ENCODE assay signal across 1 mouse cellular context in genomic region chr14:75017877-75018825, GRCm38 (mm10).
TF ChIP-seq lines count a peak whose summit lies in the region.

No protein-coding gene starts in this region.

TF ChIP-seq in CH12.LX, 34 proteins besides CTCF, POLR2A, EP300 and RAD21 (continued from another document):
- TF ChIP-seq NELFE (IDR thresholded peaks at IDR 0.05; ENCODE audit: low read depth, low read length) (0 out of 2 replicates have a peak, but pooled peaks have one; percentile 15), SIN3A (IDR thresholded peaks at IDR 0.05; ENCODE audit: low read length) (peak; percentile 54; the same call in 1 of the 2 replicates), CHD2 (IDR thresholded peaks at IDR 0.05; ENCODE audit: low read length) (no peak), MEF2A (IDR thresholded peaks at IDR 0.05; ENCODE audit: borderline replicate concordance, low read depth, low read length) (peak; percentile 94), GABPA (IDR thresholded peaks at IDR 0.05; ENCODE audit: insufficient replicate concordance, low read depth, low read length) (no peak), NRF1 (IDR thresholded peaks at IDR 0.05; ENCODE audit: low read depth, low read length) (no peak), MAX (IDR thresholded peaks at IDR 0.05; ENCODE audit: low read length) (peak; percentile 50; the same call in 1 of the 2 replicates), BHLHE40 (IDR thresholded peaks at IDR 0.05; ENCODE audit: low read depth, low read length) (peak; percentile 64; the same call in 1 of the 2 replicates), ETS1 (conservative IDR thresholded peaks at IDR 0.05; ENCODE audit: low read depth, low read length) (peak; percentile 49; the same call in 1 of the 2 replicates), JUN (IDR thresholded peaks at IDR 0.05; ENCODE audit: insufficient read depth, low read depth, low read length) (peak; percentile 53; the same call in 1 of the 2 replicates), PAX5 (IDR thresholded peaks at IDR 0.05; ENCODE audit: low read length) (no peak)
